Mouse (Mus musculus) ES-Bruce4 (cell line): ENCODE data around the gene Myh10.

Experiments
- CTCF ChIP-seq: IDR thresholded peaks from one replicate; pipeline ENCODE4 v1.8.1; 2011; ENCODE audit warnings: low read depth, low read length
- EP300 ChIP-seq: IDR thresholded peaks from 2 replicates; pipeline ENCODE4 v1.6.1; 2011; ENCODE audit warnings: low read depth, low read length; ENCODE audit not compliant: insufficient read depth
- POLR2A ChIP-seq: IDR thresholded peaks from one replicate; pipeline ENCODE4 v1.8.1; 2011; ENCODE audit warnings: low read length; ENCODE audit not compliant: insufficient read depth

GRCm38 (mm10) chr11:68651518-68651917 is 39.8 kb upstream of the Myh10 start:
- TF ChIP-seq POLR2A (no peak), CTCF (no peak), EP300 (no peak)
